Mouse (Mus musculus) layer of hippocampus, postnatal 10 days (tissue): ENCODE measurements around the gene Dusp5. TPM values are rescaled to one million over a fixed set of nuclear protein-coding genes. Genes with fewer than 3 reads are reported as not detected.

Experiments used
- DNase-seq, 2 experiments: peaks; one replicate each; pipeline ENCODE4 v3.0.0; 2021; ENCODE audit warnings: low spot score in 2 of 2
- total RNA-seq, 2 experiments: library from RNA; stranded (reverse); gene quantifications; 2 replicates each; pipeline ENCODE4 v1.2.3; 2021

Dusp5 gene
- total RNA-seq, 2 experiments from 2014 or later: 9.3 to 10.1 TPM

DNA sequence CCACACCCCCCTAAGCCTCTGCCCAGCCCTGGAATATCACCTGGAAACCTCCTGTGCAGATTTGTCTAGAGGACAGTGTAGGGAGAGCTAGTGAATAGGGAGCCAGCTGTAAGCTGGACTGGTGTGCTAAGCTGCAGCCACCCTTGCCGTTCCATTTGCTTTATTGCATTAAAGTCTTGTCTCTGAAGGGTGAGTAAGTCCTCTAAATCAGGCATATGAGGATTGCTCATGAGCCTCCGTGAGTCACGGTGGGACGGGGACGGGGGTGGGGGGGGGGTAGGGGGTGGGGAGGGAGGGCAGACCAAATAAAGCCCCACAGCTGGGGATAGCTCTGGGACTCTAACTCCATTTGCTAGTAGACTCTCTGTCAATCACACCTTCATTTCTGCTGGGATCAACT lies 14.7 kb downstream of the Dusp5 start:
- DNase-seq: no peak

DNA sequence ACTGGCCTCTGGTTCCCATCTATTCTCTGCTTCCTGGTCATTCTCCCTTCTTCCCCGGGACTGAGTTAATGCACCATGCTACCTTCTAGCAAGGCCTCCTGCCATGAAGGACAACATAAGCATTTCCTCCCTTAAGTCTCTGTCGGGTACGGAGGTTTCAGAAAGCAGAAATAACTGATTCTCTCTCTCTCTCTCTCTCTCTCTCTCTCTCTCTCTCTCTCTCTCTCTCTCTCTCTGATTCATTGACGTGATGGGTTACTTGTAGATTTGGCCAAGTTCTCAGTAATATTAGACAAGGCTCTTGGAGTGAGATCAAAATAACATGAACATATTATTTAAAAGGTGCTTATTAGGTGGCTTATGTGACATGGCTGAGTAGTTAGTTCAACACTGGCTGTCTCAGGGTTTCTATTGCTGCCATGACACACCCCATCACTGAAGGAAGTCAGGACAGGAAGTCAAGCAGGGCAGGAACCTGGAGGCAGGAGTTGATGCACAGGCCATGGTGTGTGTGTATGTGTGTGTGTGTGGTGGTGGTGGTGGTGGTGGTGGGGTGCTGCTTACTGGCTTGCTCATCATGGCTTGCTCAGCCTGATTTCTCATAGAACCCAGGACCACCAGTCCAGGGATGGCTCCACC lies 16.1 kb downstream of the Dusp5 start:
- no peak for DNase-seq

DNA sequence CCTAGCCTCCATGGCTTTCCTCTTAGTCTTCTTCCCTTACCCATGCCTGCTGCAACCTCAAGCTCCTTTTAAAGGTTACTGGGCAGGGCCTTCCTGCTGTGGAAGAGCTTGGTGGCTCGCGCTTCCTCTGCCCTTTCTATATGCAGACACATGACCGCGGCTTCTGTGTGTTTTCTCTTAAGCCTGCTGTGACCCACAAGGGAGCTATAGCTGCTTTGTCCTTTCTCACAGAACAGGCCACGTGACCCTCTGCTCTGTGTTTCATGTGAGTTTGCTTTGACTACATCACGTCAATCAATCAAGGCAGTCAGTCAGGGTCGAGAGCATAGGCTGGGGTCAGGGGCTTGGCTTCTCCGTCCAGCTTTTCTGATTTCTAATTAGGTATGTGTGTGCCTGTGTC lies 18.7 kb downstream of the Dusp5 start:
- DNase-seq: no peak

- DNase-seq: no peak
These were observed 22.1 kb downstream of the Dusp5 start for GRCm38 (mm10) chr19:53550972-53551371.

DNA sequence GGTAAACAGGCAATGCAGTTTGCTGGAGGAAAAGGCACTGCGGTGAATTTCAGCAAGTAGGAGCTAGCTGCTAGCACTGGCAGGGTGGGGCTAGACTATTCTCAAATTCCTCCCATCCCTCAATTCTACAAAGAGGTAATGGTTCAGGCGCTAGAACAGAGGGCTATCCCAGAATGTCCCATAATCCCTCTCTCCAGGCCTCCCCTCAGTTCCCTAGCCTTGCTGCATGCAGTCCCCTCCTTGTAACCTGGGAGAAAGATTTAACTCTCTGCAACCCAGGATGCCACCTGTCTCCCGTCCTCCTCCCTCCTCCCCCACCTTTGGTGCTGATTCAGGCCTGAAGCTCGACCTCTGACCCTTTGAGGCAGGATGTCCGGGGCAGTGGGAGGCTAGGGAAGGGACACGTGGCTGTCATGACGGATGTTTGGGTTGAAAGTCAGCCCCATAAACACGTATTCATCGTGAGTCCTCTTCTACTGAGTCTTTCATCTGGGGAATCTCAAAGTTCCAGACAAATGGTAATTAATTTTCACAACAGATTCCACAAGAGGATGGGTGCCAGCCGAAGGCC lies 23.4 kb downstream of the Dusp5 start:
- no peak for DNase-seq

- DNase-seq: no peak
These were observed 23.9 kb downstream of the Dusp5 start for GRCm38 (mm10) chr19:53552795-53553194.

DNA sequence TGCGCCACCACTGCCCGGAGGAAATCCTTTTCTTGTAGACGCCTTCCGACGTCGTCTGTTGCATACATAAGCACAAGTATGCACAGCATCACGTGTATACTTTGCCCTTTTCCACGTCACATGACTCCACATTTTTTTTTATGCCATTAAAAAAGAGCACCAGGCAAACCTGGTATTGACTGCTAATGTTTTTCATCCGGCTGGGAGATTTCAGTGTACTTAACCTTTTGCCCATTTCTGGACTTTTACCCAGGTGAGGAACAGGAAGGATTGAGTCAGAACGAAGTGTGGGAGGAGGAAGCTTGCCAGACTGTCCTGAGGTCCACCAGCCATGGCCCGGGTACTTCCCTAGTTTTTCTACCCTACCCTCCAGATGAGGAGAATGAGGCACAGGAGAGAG lies 25.5 kb downstream of the Dusp5 start:
- no peak for DNase-seq

DNA sequence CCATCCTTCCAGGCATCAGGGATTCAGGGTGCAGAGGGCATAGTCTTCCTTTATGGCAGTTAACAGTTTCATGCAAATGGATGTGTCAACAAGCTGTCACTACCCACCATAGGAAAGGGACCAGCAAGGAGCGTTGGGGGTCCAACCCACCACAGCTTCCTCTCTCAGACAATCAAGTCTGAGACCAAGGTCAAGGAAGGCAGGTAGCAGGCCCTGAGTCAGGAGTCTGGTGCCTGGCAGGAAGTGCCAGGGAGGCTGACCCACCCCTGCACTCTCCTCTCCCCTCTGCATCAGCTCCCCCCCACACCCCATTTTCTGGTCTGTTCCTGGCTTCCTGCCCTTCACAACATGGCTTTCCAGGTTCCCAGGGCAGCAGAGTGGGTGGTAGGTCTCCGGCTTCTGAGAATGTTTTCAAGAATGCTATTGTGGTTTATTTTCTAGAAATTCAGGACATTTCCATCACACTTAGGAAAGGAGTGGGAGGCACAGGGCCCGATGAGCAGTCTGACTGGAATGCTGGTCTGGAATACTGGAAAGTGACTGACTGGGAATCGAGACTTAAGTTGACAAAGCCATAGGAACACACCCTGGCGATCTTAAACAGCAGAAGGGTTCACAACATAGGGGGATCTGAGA lies 26.2 kb downstream of the Dusp5 start:
- no peak for DNase-seq

- DNase-seq: no peak
These were observed 27.9 kb downstream of the Dusp5 start for GRCm38 (mm10) chr19:53556841-53557240.

- no peak for DNase-seq
These were observed 28.5 kb downstream of the Dusp5 start for GRCm38 (mm10) chr19:53557267-53557936.

- no peak for DNase-seq
These were observed 31.5 kb downstream of the Dusp5 start for GRCm38 (mm10) chr19:53560436-53560835.

DNA sequence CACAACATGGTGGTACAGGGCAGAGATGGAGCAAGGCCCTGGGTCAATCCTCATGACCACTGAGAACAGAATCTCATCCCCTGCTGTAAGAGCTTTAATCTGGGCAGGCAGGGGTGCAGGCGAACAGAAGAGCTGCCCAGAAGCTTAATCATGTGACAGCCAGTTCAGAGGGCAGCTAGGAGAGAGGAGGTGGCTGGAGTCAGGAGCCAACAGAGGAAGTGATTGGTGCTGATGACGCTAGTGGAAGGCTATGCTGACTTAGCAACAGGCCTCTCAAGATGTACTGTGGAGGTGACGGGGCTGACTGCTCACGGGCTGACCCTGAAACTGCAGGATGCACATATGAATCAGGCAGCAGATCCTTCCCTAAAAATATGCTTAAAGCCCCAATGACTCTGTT lies 35.3 kb downstream of the Dusp5 start:
- no peak for DNase-seq

GRCm38 (mm10) chr19:53565565-53566277 lies 36.8 kb downstream of the Dusp5 start:
- no peak for DNase-seq

DNA sequence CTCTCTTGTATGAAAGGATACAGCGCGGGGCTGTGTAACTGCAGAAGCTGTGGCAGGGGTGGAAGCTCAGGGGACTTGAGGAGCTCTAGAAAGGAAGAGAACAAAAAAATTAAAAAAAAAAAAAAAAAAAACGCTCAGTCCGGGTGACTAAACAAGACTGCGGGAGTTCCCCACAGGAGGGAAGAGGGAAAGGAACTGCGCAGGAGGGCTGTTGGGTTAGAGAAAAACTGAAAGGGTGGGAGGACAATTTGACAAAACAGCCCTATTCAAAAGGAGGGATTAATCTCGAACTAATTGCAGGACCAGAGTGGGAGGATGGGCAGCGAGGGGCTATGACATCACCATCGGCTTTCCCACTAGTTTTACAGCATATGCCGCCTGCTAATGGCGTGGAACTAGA lies 39.0 kb downstream of the Dusp5 start:
- DNase-seq: no peak

DNA sequence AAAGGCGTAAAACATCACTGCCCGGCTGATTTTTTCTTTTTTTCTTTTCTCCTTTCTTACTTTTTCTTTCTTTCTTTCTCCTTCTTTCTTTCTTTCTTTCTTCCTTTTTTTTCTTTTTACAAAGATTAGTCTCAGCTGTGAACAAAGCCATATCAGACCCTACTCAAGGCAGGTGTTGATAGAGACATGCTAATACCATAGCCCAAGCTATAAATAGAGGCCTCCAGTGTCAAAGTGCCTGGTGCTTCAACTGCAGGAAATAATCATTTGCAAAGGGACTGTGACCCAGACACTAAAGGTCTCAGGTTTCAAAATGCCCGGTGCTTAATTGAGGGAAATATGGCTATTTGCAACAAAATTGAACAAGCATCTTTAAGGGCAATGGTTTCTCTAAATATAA lies 39.6 kb downstream of the Dusp5 start:
- no peak for DNase-seq

- no peak for DNase-seq
These were observed 42.1 kb downstream of the Dusp5 start for GRCm38 (mm10) chr19:53571056-53571455.

- no peak for DNase-seq
These were observed 42.9 kb downstream of the Dusp5 start for GRCm38 (mm10) chr19:53571501-53572428.

DNA sequence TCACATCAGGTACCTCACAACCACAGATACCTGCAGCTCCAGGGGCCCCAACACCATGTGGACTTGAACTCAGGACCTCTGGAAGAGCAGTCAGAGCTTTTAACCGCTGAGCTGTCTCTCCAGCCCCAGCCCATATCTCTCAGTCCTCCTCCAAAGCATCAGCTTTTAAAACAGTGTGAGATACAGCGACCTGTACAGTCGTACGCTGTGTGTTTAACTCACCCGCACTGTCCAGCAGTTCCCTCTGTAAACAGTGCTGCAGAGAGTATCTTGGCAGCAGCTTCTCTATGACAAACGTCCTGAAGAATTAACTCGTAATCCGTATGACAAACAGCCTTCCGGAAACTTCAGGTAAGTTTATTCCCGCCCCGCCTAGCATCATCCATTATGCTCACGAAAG lies 43.7 kb downstream of the Dusp5 start:
- DNase-seq: no peak

DNA sequence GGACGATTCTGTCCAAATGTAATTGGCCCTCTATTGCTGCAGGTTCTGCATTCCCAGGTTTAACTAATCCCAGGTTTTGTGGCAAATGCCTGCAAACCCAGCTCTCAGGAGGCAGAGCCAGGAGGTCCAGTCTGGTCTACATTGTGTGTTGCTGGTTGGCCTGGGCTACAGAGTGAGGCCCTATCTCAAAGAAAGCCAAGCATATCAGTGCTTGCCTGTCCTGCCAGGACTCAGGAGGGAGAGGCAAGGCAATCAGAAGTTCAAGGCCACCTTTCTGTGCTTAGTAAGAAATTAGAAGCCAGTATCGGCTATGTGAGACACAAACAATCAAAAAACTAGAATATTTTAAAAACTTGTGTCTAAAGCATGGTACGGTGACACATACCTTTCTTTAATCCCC lies 44.2 kb downstream of the Dusp5 start:
- no peak for DNase-seq

DNA sequence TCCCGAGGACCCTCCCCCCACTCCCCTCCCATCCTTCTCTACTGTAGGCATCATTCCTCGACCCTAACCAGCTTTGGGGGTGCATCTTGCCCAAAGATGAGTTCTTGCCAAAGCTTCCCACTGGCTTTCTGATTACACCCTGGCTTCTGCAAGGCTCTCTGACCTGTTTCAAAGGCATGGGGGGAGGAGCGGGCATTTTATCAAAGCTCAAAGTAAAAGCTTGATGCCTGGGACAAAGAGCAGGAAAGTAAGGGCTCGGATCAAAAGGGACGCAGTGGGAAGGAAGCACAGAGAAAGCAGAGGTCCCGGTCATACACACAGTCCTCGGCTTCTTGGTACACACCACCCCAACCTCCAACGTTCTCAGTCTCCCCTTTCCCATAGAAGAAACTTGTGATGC lies 45.2 kb downstream of the Dusp5 start:
- no peak for DNase-seq

- no peak for DNase-seq
These were observed 45.6 kb downstream of the Dusp5 start for GRCm38 (mm10) chr19:53574546-53574945.
